Mouse (Mus musculus) bone marrow, adult 2 months (tissue): ENCODE measurements around the gene Tle2. TPM values are rescaled to one million over a fixed set of nuclear protein-coding genes. Genes with fewer than 3 reads are reported as not detected.

ENCODE experiments used
- H3K27ac ChIP-seq: fragments of 200-500 bp; 2 replicates; pipeline ENCODE4 v1.5.1; 2012; ENCODE audit warnings: low read depth, mild to moderate bottlenecking, control low read depth, inconsistent platforms, low read length; ENCODE audit not compliant: control insufficient read depth, poor library complexity, insufficient read depth
- H3K4me1 ChIP-seq: fragments of 200-500 bp; 2 replicates; pipeline ENCODE4 v1.6.1; 2011; ENCODE audit warnings: low read length; ENCODE audit not compliant: control insufficient read depth, insufficient read depth
- H3K4me3 ChIP-seq: fragments of 200-500 bp; replicated peaks from 2 replicates; pipeline ENCODE3; 2011; ENCODE audit warnings: mild to moderate bottlenecking, low read depth, low read length, control low read depth; ENCODE audit not compliant: control insufficient read depth
- CTCF ChIP-seq: fragments of 200-500 bp; IDR thresholded peaks from 2 replicates; pipeline ENCODE4 v1.5.1; 2011; ENCODE audit warnings: low read length, control low read depth; ENCODE audit not compliant: control insufficient read depth, insufficient read depth
- POLR2A ChIP-seq: fragments of 200-500 bp; IDR thresholded peaks from 2 replicates; pipeline ENCODE4 v1.6.1; 2011; ENCODE audit warnings: low read depth, mild to moderate bottlenecking, control low read depth, low read length, borderline replicate concordance; ENCODE audit not compliant: control insufficient read depth
- whole genome bisulfite sequencing: fragments of 180-500 bp; shearing (Covaris S2); methylation state at CpG from one replicate; pipeline ENCODE4 v1.1.7; 2018; 5-methylcytosine and 5-hydroxymethylcytosine counted together
- polyA plus RNA-seq: library from polyadenylated mRNA; stranded (reverse); fragments of >200 nt; gene quantifications from 2 replicates; pipeline ENCODE4 v1.2.4, GENCODE M21; 2011; ENCODE audit warnings: low replicate concordance; ENCODE audit not compliant: missing spikeins, insufficient read depth, insufficient read length

Gene Tle2
- polyA plus RNA-seq, 1 experiment, result 41.7 TPM

GRCm38 (mm10) chr10:81559627-81560539 is 14.5 kb upstream of the Tle2 start:
- TF ChIP-seq CTCF (no peak), POLR2A (peak; percentile 36; the same call in 1 of the 2 replicates)
- Histone ChIP-seq H3K4me3 (peak overlapping the region; percentile 90), H3K27ac (peak overlapping the region; percentile 84), H3K4me1 (peaks cover 2% of the 10 kb centered on the region)
- WGBS, result under 1% methylated on average over 32 of the region's 36 CpGs

GRCm38 (mm10) chr10:81560719-81561459 is 13.5 kb upstream of the Tle2 start:
- 5% methylated on average over 16 of the region's 16 CpGs for WGBS
- peaks cover 2% of the 10 kb centered on the region for H3K4me1 ChIP-seq

GRCm38 (mm10) chr10:81562411-81562810 is 11.9 kb upstream of the Tle2 start:
- no peak for TF ChIP-seq CTCF
- no peak for TF ChIP-seq POLR2A
- WGBS, result 89% methylated on average over 6 of the region's 6 CpGs
- H3K27ac ChIP-seq, result no peak overlapping the region
- H3K4me1 ChIP-seq, result peaks cover 2% of the 10 kb centered on the region
- H3K4me3 ChIP-seq, result no peak overlapping the region

More at GRCm38 (mm10) chr10:81560719-81561459, 13.5 kb upstream of the Tle2 start:
- peak overlapping the region; percentile 84; the same call in 1 of the 2 replicates for H3K27ac ChIP-seq
- peak overlapping the region; percentile 90 for H3K4me3 ChIP-seq
- peak; percentile 62; the same call in 1 of the 2 replicates for TF ChIP-seq POLR2A
- TF ChIP-seq CTCF, result no peak

- H3K4me1 ChIP-seq, result peaks cover 2% of the 10 kb centered on the region
- 53% methylated on average over 6 of the region's 6 CpGs for WGBS
- TF ChIP-seq POLR2A (no peak), CTCF (no peak)
- no peak overlapping the region for H3K4me3 ChIP-seq
- H3K27ac ChIP-seq, result no peak overlapping the region
Observed at GRCm38 (mm10) chr10:81563481-81563880, 10.9 kb upstream of the Tle2 start.

GRCm38 (mm10) chr10:81564216-81564615 is 10.1 kb upstream of the Tle2 start:
- no peak for TF ChIP-seq CTCF
- TF ChIP-seq POLR2A, result no peak
- Histone ChIP-seq H3K4me3 (no peak overlapping the region), H3K4me1 (peaks cover 2% of the 10 kb centered on the region), H3K27ac (peak overlapping the region; percentile 29; the same call in 1 of the 2 replicates)
- WGBS, result 20% methylated on average over 10 of the region's 10 CpGs

GRCm38 (mm10) chr10:81564734-81565133 is 9.6 kb upstream of the Tle2 start:
- Histone ChIP-seq H3K4me1 (peaks cover 2% of the 10 kb centered on the region), H3K27ac (no peak overlapping the region), H3K4me3 (no peak overlapping the region)
- WGBS, result 74% methylated on average over 10 of the region's 10 CpGs
- TF ChIP-seq POLR2A, result no peak
- peak; percentile 80 for TF ChIP-seq CTCF

- peaks cover 2% of the 10 kb centered on the region for H3K4me1 ChIP-seq
- TF ChIP-seq POLR2A (0 out of 2 replicates have a peak, but pooled peaks have one; percentile 8), CTCF (no peak)
- no peak overlapping the region for H3K27ac ChIP-seq
- no peak overlapping the region for H3K4me3 ChIP-seq
- 73% methylated on average over 20 of the region's 20 CpGs for WGBS
Observed at GRCm38 (mm10) chr10:81565257-81566228, 8.8 kb upstream of the Tle2 start.
